Mouse (Mus musculus) neural tube, embryonic 14.5 days (tissue): ENCODE results near the gene Kctd13. TPM values are rescaled to one million over a fixed set of nuclear protein-coding genes. Genes with fewer than 3 reads are reported as not detected.
"Not testable (repeated sequence)": the region's sequence is repeated elsewhere in the genome, so short reads cannot be mapped to it uniquely, and the experiment has no call there.

Experiments
- ATAC-seq: fragments of 200-750 bp; cut with Nextera tagmentation; 2 replicates; pipeline ENCODE4 v1.8.0; 2017; ENCODE audit warnings: low read depth, mild to moderate bottlenecking, moderate TSS enrichment, moderate library complexity
- H3K27ac ChIP-seq: fragments of 300-500 bp; sonication (generic); 2 replicates; pipeline ENCODE4 v1.5.1; 2014; ENCODE audit warnings: low read depth, mild to moderate bottlenecking, control low read depth, low read length, moderate library complexity, mixed read lengths
- H3K27me3 ChIP-seq: fragments of 300-500 bp; sonication (generic); 2 replicates; pipeline ENCODE4 v1.6.1; 2014; ENCODE audit warnings: low read length; ENCODE audit not compliant: control insufficient read depth, insufficient read depth
- H3K36me3 ChIP-seq: fragments of 300-500 bp; sonication (generic); 2 replicates; pipeline ENCODE4 v1.6.1; 2014; ENCODE audit warnings: low read length, mixed read lengths; ENCODE audit not compliant: control insufficient read depth, insufficient read depth
- H3K4me1 ChIP-seq: fragments of 300-500 bp; sonication (generic); 2 replicates; pipeline ENCODE4 v1.6.1; 2014; ENCODE audit warnings: low read length; ENCODE audit not compliant: control insufficient read depth, insufficient read depth
- H3K4me2 ChIP-seq: fragments of 300-500 bp; sonication (generic); 2 replicates; pipeline ENCODE4 v1.6.1; 2014; ENCODE audit warnings: mild to moderate bottlenecking, low read depth, low read length, control low read depth
- H3K4me3 ChIP-seq: fragments of 300-500 bp; sonication (generic); 2 replicates; pipeline ENCODE4 v1.5.1; 2014; ENCODE audit warnings: low read depth, low read length, control low read depth, mixed read lengths
- H3K9ac ChIP-seq: fragments of 300-500 bp; sonication (generic); replicated peaks from 2 replicates; pipeline ENCODE4 v1.6.1; 2014; ENCODE audit warnings: low read depth, mild to moderate bottlenecking, control low read depth, low read length, mixed read lengths
- H3K9me3 ChIP-seq: fragments of 300-500 bp; sonication (generic); 2 replicates; pipeline ENCODE4 v1.6.1; 2016; ENCODE audit warnings: low read length; ENCODE audit not compliant: control insufficient read depth
- WGBS: fragments of 180-500 bp; shearing (Covaris S2); extraction: QIAGEN DNeasy Blood & Tissue Kit; methylation state at CpG from one replicate; pipeline ENCODE4 v1.1.7; 2014; 5-methylcytosine and 5-hydroxymethylcytosine counted together
- polyA plus RNA-seq: library from polyadenylated mRNA; unstranded; fragments of >200 nt; fragmentation: Nextera tagmentation; extraction: Ambion mirVana; gene quantifications from 2 replicates; pipeline ENCODE4 v1.2.1, GENCODE M21; 2014

The Kctd13 gene
- polyA plus RNA-seq, 1 experiment from 2014 or later = 103 TPM

DNA sequence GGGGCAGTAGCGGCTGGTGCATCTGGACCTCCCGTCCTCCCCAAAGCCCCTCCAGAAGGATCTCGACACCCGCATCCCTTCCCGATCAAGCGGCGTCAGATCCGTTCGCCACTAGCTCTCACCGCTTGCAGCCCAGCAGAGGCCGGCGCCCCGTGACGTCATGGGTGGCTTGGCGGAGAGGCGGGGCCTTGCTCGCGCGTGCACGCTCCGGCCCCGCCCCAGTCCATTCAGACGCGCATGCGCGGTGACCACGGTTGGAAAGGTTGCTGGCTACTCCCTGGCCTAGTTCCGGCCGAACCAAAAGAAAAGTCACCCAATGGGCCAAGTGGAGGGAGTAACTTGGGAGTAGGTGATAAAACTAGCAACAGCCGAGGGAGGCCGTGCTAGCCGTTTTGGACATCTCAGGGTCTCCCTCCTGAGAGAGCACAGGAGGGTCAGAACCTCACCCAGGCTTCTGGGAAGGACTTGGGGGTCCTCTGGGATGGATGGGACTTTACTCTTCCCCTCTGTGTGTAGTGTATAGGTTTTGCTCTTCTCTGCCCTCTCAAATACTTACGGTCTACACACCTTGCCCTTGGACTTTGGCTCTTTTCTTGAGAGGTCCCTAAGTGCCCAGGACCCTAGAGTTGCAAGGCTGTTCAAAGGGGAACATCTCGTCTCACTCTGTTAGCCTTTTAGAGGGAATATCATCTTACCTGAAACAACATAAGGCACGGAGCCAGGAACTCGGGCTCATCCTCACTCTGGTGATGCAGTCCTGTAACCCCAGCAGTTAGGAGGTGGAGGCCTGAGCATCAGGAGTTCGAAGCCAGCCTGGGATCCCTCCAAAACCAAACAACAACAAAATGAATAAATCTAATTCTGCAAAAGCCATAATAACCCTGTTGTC lies 30.3 kb upstream of the Kctd13 start:
- peak overlapping the region; percentile 91 for H3K27ac ChIP-seq
- H3K9ac ChIP-seq = peak overlapping the region; percentile 87
- H3K4me2 ChIP-seq = peak overlapping the region; percentile 78
- H3K36me3 ChIP-seq = no peaks in the 10 kb centered on the region
- H3K27me3 ChIP-seq = no peaks in the 10 kb centered on the region
- peaks cover 11% of the 10 kb centered on the region; the same call in 1 of the 2 replicates for H3K4me1 ChIP-seq
- WGBS = 12% methylated on average over 37 of the region's 37 CpGs
- peak overlapping the region; percentile 66 for H3K4me3 ChIP-seq
- peak; percentile 95 for ATAC-seq
- H3K9me3 ChIP-seq = no peaks in the 10 kb centered on the region

DNA sequence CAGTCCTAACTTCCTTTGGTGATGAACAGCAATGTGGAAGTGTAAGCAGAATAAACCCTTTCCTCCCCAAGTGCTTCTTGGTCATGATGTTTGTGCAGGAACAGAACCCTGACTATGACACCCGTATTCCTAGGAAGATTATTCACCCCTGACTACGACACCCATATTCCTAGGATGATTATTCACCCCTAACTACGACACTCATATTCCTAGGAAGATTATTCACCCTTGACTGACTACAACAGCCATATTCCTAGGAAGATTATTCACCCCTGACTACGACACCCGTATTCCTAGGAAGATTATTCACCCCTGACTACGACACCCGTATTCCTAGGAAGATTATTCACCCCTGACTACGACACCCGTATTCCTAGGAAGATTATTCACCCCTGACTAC lies 28.9 kb upstream of the Kctd13 start:
- not testable (repeated sequence) for H3K27ac ChIP-seq, H3K27me3 ChIP-seq, H3K4me3 ChIP-seq, H3K36me3 ChIP-seq, H3K9ac ChIP-seq, H3K4me2 ChIP-seq, H3K9me3 ChIP-seq, ATAC-seq
- H3K4me1 ChIP-seq = peaks cover 11% of the 10 kb centered on the region; the same call in 1 of the 2 replicates
- WGBS = 95% methylated on average over 7 of the region's 9 CpGs

DNA sequence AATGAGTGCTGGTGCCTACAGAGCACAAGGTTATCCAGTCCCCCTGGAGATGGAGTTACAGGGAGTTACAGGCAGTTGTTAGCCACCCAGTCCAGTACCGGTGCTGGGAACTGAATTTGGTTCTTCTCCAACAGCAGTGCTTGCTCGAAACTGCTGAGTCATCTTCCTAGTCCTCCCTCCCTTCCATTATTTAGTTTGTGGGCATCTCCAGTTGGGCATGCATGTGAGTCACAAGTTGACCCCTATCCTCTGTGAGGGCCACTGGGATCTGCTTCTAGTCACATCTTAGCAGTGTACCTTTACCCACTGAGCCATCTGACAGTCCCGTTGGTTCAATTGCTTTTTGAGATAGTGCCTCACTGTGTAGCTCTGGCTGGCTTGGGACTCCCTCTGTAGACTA lies 23.1 kb upstream of the Kctd13 start:
- no peak overlapping the region for H3K4me3 ChIP-seq
- no peak overlapping the region for H3K9ac ChIP-seq
- 72% methylated on average over 3 of the region's 3 CpGs for WGBS
- no peaks in the 10 kb centered on the region for H3K27me3 ChIP-seq
- H3K9me3 ChIP-seq = no peaks in the 10 kb centered on the region
- H3K36me3 ChIP-seq = no peaks in the 10 kb centered on the region
- H3K4me2 ChIP-seq = no peak overlapping the region
- no peaks in the 10 kb centered on the region for H3K4me1 ChIP-seq
- ATAC-seq = no peak
- H3K27ac ChIP-seq = no peak overlapping the region

DNA sequence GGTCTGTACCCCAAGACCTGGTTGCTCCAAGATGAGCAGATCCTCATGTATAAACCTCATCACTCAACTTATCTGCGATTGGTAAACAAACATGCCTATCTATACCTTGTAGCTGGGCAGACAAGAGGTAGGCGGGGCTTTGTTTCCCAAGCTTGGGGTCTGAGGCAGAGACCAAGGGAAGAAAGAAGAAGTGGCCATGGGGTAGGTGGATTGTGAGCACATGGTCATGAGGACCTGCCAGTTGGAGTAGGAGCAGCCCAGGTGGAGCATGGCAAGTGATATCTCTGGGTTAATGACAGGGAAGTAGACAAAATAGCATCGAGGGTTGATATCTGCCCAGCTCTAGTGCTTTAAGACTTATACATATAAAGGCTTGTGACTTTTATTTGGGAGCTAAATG lies 13.8 kb upstream of the Kctd13 start:
- Histone ChIP-seq H3K27me3 (no peaks in the 10 kb centered on the region), H3K4me1 (no peaks in the 10 kb centered on the region), H3K9me3 (no peaks in the 10 kb centered on the region), H3K36me3 (no peaks in the 10 kb centered on the region), H3K9ac (no peak overlapping the region), H3K27ac (no peak overlapping the region), H3K4me3 (no peak overlapping the region), H3K4me2 (no peak overlapping the region)
- no peak for ATAC-seq
- WGBS = 93% methylated on average over 3 of the region's 3 CpGs

DNA sequence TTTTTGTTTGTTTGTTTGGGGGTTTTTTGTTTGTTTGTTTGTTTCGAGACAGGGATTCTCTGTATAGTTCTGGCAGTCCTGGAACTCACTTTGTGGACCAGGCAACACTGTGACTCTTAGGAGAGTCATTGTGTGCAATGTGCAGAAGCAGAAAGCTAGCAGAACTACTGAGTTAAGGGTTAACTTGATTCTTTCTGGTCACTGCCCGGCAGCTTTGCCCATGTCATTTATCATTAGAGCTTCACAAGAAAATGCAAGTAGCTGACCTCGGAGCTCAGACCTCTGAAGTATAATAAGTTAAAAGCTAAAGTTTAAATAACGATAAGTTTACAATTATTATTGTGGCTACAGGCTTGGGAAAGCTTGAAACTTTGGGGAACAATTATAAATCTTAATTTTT lies 10.3 kb upstream of the Kctd13 start:
- H3K36me3 ChIP-seq, H3K4me2 ChIP-seq, H3K4me3 ChIP-seq, H3K27me3 ChIP-seq, H3K9ac ChIP-seq, H3K27ac ChIP-seq, H3K4me1 ChIP-seq, H3K9me3 ChIP-seq, ATAC-seq: not testable (repeated sequence)
- 27% methylated on average over 4 of the region's 4 CpGs for WGBS

DNA sequence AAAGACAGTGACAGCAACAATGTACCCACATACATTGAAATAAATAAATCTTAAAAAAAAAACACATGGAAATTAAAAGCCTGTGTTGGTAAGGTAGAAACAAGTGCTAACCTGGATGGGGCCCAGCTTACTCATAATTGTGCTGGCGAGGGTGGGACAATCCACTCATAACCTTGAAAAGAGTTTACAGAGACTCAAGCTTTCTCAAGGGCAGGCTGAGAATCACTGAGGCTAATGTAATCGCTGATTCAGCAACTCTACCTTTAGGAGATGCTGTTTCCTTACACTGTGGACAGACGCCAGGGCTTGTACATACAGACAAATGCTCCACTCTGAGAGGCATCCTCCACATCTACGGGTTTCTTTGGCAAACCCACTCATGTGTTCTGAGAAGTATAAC lies 8.7 kb upstream of the Kctd13 start:
- Histone ChIP-seq H3K27ac (no peak overlapping the region), H3K36me3 (no peaks in the 10 kb centered on the region), H3K9me3 (no peaks in the 10 kb centered on the region), H3K4me3 (no peak overlapping the region), H3K9ac (no peak overlapping the region), H3K4me2 (no peak overlapping the region), H3K4me1 (0 out of 2 replicates have a peak, but pooled peaks cover 5% of the 10 kb centered on the region), H3K27me3 (no peaks in the 10 kb centered on the region)
- no peak for ATAC-seq
- 84% methylated on average over 4 of the region's 4 CpGs for WGBS

DNA sequence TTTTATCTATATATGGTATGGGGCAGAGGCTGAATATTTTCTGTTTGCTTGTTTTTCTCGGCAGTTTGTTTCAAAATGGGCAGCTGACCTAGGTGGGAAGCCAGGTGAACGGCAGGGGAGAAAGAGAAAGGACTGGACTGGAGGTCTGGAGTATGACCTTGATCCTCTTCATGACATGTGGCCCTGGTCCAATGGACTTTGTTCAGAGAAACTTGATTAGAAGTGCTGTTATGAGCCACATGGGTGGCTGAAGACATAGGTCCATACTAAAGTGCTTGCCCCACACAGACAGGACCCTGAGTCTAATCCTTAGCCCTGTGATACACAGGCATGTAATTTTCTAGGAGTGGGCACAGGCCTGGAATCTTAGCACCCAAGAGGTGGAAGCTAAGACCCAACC lies 7.1 kb upstream of the Kctd13 start:
- no peak overlapping the region for H3K4me3 ChIP-seq

DNA sequence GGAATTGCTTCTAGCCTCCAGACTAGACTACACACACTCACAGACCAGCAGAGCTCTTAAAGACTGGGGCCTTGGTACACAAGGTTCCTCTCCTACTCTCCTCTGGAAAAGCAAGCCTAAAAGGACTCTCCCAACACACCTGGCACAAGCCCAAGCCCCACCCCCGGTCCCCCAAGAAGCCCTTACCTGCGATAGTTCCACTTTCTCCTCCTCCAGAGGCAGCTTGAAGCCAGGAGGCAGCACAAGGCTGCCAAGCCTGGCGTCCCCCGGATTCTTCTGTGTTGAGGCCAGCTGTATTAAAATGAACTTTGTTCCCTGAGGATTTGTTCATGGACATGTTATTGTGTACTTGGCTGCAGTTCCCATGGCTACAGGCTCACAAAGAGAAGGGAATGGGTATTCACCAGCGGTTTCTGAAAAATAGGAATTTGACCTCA lies 6.0 kb upstream of the Kctd13 start, which contains the start of gene Tmem219:
Tmem219 (minus strand) TSS at position 294 of the 437 bp plus-strand sequence.
- ATAC-seq = no peak
- 20% methylated on average over 5 of the region's 5 CpGs for WGBS

More for the DNA sequence above, 7.1 kb upstream of the Kctd13 start:
- no peak overlapping the region for H3K4me2 ChIP-seq
- H3K27ac ChIP-seq = no peak overlapping the region
- 54% methylated on average over 2 of the region's 2 CpGs for WGBS
- H3K9me3 ChIP-seq = no peaks in the 10 kb centered on the region
- H3K9ac ChIP-seq = no peak overlapping the region
- no peaks in the 10 kb centered on the region for H3K27me3 ChIP-seq
- H3K36me3 ChIP-seq = no peaks in the 10 kb centered on the region
- ATAC-seq = no peak
- 0 out of 2 replicates have a peak, but pooled peaks cover 5% of the 10 kb centered on the region for H3K4me1 ChIP-seq

DNA sequence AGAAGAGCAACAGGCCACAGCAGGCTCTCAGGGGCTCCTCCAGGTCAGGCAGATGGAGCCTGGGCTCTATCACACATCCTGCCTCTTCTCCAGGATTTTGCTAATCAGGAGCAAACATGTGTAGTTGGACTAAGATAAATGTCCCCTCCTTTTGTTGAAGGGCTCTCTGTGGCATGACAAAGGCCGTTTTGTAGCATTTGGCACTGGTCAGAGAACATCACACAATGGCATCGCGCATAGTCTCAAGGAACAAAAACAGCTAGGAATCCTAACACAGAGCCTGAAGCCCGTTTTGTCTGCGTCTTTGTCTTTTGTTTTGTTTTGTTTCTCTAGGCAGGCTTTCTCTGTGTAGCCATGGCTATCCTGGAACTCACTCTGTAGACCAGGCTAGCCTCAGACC lies 4.7 kb upstream of the Kctd13 start:
- Histone ChIP-seq H3K4me3 (no peak overlapping the region), H3K4me1 (0 out of 2 replicates have a peak, but pooled peaks cover 5% of the 10 kb centered on the region), H3K4me2 (no peak overlapping the region), H3K27ac (no peak overlapping the region), H3K27me3 (no peaks in the 10 kb centered on the region), H3K9me3 (no peaks in the 10 kb centered on the region), H3K9ac (no peak overlapping the region), H3K36me3 (no peaks in the 10 kb centered on the region)
- ATAC-seq = no peak
- WGBS = 24% methylated on average over 5 of the region's 5 CpGs

More for the DNA sequence above, 6.0 kb upstream of the Kctd13 start, which contains the start of gene Tmem219:
- Histone ChIP-seq H3K27ac (no peak within 1 kb of the TSS), H3K9me3 (no peaks in the 10 kb centered on the region), H3K27me3 (no peaks in the 10 kb centered on the region), H3K4me1 (0 out of 2 replicates have a peak, but pooled peaks cover 5% of the 10 kb centered on the region), H3K36me3 (no peaks in the 10 kb centered on the region), H3K4me3 (no peak within 1 kb of the TSS), H3K9ac (no peak within 1 kb of the TSS), H3K4me2 (no peak within 1 kb of the TSS)
